Mouse (Mus musculus): ENCODE results near the gene Slc22a15. TPM values are rescaled to one million over a fixed set of nuclear protein-coding genes. Genes with fewer than 3 reads are reported as not detected.
A peak's percentile ranks its signal among the peaks of the same experiment; 100 is the strongest.

Slc22a15 gene
- polyA plus RNA-seq, 1 experiment from 2014 or later = 3.5 TPM

DNA sequence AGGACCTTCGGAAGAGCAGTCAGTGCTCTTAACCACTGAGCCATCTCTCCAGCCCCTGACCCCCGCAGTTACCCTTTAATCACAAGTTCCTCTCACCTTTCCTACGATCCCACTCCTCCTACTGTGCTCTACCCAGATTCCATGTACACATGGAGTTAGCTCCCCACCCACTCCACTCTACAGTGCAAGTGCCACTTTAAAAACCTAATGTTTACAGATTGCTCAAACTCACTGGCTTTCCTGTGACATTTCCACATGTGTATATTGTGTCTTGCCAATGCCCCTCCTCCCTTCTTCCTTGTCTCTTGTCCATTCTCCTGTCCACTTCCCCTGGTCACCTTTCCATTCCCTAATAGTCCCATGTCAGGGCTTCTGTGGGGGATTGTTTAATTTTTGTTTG lies 15.6 kb upstream of the Slc22a15 start:
- Histone ChIP-seq H3K36me3 (no peaks in the 10 kb centered on the region), H3K27ac (no peak overlapping the region), H3K4me1 (no peaks in the 10 kb centered on the region), H3K4me3 (no peak overlapping the region), H3K9me3 (replicated peaks) (no peaks in the 10 kb centered on the region), H3K27me3 (ENCODE audit: low read depth, poor library complexity, severe bottlenecking) (no peaks in the 10 kb centered on the region)
- DNase-seq (ENCODE audit: low spot score) = no peak
- 82% methylated on average over 3 of the region's 3 CpGs for WGBS

DNA sequence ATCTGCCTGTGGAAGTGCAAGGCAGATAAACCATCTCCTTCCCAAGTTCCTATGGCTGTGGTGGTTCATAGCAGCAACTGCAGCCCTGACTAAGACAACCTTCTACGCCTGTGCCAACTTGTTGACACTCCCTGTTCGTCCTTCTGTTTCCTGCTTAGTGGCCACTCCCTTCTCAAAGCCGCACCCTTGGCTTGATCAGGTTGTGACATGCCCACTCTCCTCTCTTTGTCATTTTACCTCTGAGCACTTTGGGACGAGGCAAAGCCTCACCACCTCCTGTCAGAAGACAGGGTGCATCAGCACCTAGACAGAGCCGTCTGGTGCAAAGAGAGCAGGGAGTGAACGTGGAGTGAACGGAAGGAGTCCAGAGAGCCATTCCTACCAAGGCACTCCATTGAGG lies 14.9 kb upstream of the Slc22a15 start:
- H3K9me3 ChIP-seq (replicated peaks) = no peaks in the 10 kb centered on the region
- no peaks in the 10 kb centered on the region for H3K27me3 ChIP-seq (ENCODE audit: low read depth, poor library complexity, severe bottlenecking)
- WGBS = 72% methylated on average over 7 of the region's 7 CpGs
- H3K4me3 ChIP-seq = no peak overlapping the region
- H3K4me1 ChIP-seq = no peaks in the 10 kb centered on the region
- no peak overlapping the region for H3K27ac ChIP-seq
- no peaks in the 10 kb centered on the region for H3K36me3 ChIP-seq
- no peak for DNase-seq (ENCODE audit: low spot score)

GRCm38 (mm10) chr3:101936369-101936768 lies 12.1 kb upstream of the Slc22a15 start:
- no peak overlapping the region for H3K4me3 ChIP-seq
- no peak overlapping the region for H3K27ac ChIP-seq
- DNase-seq (ENCODE audit: low spot score) = no peak
- H3K4me1 ChIP-seq = peaks cover 5% of the 10 kb centered on the region; the same call in 1 of the 2 replicates
- H3K27me3 ChIP-seq (ENCODE audit: low read depth, poor library complexity, severe bottlenecking) = no peaks in the 10 kb centered on the region
- WGBS = 77% methylated on average over 3 of the region's 3 CpGs
- H3K9me3 ChIP-seq (replicated peaks) = no peaks in the 10 kb centered on the region
- no peaks in the 10 kb centered on the region for H3K36me3 ChIP-seq

DNA sequence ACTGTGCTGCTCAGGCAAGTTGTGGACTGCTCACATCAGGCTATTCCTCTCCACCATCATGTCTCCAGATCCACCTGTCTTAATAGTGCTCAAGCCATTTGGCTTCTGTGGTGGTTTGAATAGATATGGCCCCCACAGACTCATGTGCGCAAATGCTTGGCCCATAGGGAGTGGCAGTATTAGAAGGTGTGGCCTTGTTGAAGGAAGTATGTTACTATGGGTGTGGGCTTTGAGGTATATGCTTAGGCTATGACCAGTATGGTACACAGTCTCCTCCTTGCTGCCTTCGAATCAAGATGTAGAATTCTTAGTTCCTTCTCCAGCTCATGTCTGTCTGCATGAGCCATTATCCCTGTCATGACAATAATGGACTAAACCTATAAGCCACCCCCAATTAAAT lies 9.6 kb upstream of the Slc22a15 start:
- WGBS = 93% methylated on average over 2 of the region's 2 CpGs
- H3K9me3 ChIP-seq (replicated peaks) = no peaks in the 10 kb centered on the region
- H3K4me3 ChIP-seq = no peak overlapping the region
- no peaks in the 10 kb centered on the region for H3K36me3 ChIP-seq
- no peaks in the 10 kb centered on the region for H3K27me3 ChIP-seq (ENCODE audit: low read depth, poor library complexity, severe bottlenecking)
- peaks cover 21% of the 10 kb centered on the region for H3K4me1 ChIP-seq
- no peak for DNase-seq (ENCODE audit: low spot score)
- H3K27ac ChIP-seq = no peak overlapping the region

- H3K4me3 ChIP-seq = no peak overlapping the region
- no peak overlapping the region for H3K27ac ChIP-seq
- peak; percentile 53 for DNase-seq (ENCODE audit: low spot score)
- no peaks in the 10 kb centered on the region for H3K36me3 ChIP-seq
- 29% methylated on average over 4 of the region's 4 CpGs for WGBS
- peaks cover 49% of the 10 kb centered on the region for H3K4me1 ChIP-seq
- no peaks in the 10 kb centered on the region for H3K27me3 ChIP-seq (ENCODE audit: low read depth, poor library complexity, severe bottlenecking)
- H3K9me3 ChIP-seq (replicated peaks) = no peaks in the 10 kb centered on the region
These were observed 5.0 kb upstream of the Slc22a15 start for GRCm38 (mm10) chr3:101929105-101929876.

- Histone ChIP-seq H3K4me1 (peaks cover 62% of the 10 kb centered on the region), H3K27me3 (ENCODE audit: low read depth, poor library complexity, severe bottlenecking) (0 out of 2 replicates have a peak, but pooled peaks cover 3% of the 10 kb centered on the region), H3K27ac (no peak overlapping the region), H3K4me3 (no peak overlapping the region), H3K36me3 (no peaks in the 10 kb centered on the region), H3K9me3 (replicated peaks) (no peaks in the 10 kb centered on the region)
- no peak for DNase-seq (ENCODE audit: low spot score)
These were observed 2.4 kb upstream of the Slc22a15 start for GRCm38 (mm10) chr3:101926636-101927035.

DNA sequence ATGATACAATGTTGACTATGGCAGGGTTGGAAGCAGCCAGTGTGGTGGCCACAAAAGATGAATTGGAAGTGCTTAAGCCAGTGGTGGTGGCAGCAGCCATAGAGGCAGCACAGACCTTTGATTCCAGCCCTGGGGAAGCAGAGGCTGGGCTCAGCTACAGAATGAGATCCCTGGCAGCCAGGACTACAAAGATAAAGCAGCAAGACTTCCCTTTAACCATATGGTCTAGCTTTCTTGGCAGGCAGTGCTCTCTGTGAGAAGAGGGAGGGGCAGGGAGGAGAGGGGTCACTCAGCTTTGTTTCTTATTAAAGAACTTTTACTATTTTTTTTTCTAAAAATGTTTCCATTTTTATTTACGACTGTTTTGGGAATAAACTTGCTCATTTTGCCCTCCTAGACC lies 1.4 kb upstream of the Slc22a15 start:
- Histone ChIP-seq H3K36me3 (no peaks in the 10 kb centered on the region), H3K4me1 (peaks cover 60% of the 10 kb centered on the region), H3K27me3 (ENCODE audit: low read depth, poor library complexity, severe bottlenecking) (0 out of 2 replicates have a peak, but pooled peaks cover 3% of the 10 kb centered on the region), H3K9me3 (replicated peaks) (no peaks in the 10 kb centered on the region), H3K4me3 (no peak overlapping the region), H3K27ac (peak overlapping the region; percentile 93)
- DNase-seq (ENCODE audit: low spot score) = no peak
- WGBS = 67% methylated on average over 1 of the region's 1 CpGs

DNA sequence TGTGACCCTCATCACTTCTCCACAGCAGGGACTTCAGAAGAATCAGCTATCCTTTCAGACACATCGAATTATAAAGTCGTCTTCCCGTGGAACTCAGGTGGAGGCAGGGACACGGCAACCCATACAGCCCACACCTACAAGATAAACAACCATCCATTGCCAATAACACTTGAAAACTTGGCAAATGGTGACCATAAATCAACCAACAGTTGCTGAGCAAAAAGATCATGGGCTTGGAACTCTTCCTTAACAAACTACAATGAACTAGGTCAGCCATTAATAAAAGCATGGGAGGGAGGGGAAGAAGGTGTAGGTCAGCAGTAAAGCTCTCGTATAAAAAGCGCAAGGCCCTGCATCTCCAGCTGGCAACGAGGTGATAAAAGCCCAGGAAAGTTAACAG lies 1.9 kb downstream of the Slc22a15 start:
- no peak for DNase-seq (ENCODE audit: low spot score)
- H3K27ac ChIP-seq = no peak overlapping the region
- H3K36me3 ChIP-seq = no peaks in the 10 kb centered on the region
- H3K4me1 ChIP-seq = peaks cover 45% of the 10 kb centered on the region
- 62% methylated on average over 7 of the region's 7 CpGs for WGBS
- 0 out of 2 replicates have a peak, but pooled peaks cover 3% of the 10 kb centered on the region for H3K27me3 ChIP-seq (ENCODE audit: low read depth, poor library complexity, severe bottlenecking)
- H3K4me3 ChIP-seq = no peak overlapping the region
- no peaks in the 10 kb centered on the region for H3K9me3 ChIP-seq (replicated peaks)

- no peaks in the 10 kb centered on the region for H3K9me3 ChIP-seq (replicated peaks)
- DNase-seq (ENCODE audit: low spot score) = no peak
- H3K36me3 ChIP-seq = peaks cover 7% of the 10 kb centered on the region; the same call in 1 of the 2 replicates
- no peak overlapping the region for H3K4me3 ChIP-seq
- H3K27me3 ChIP-seq (ENCODE audit: low read depth, poor library complexity, severe bottlenecking) = 0 out of 2 replicates have a peak, but pooled peaks cover 3% of the 10 kb centered on the region
- peaks cover 12% of the 10 kb centered on the region for H3K4me1 ChIP-seq
- WGBS = 96% methylated on average over 3 of the region's 3 CpGs
- H3K27ac ChIP-seq = no peak overlapping the region
These were observed 5.7 kb downstream of the Slc22a15 start for GRCm38 (mm10) chr3:101918526-101918925.

DNA sequence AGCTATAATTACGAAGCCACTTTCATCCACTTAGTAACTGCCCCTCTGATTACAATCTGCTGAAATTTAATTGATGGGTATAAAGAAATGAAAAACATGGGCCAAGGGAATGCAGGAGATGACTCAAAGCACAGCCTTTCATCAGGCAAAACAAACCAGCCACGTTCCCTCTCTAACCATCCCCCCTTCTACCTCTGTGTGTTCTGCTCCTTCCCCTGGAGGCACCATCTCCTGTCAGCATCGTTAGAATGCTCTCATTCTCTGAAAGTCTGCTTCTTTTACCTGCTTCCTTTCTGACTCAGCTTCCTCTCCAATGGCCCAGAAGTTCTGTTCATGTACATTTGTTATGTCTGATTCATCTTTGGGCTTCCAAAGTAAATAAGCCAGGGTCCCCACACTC lies 6.6 kb downstream of the Slc22a15 start:
- Histone ChIP-seq H3K27me3 (ENCODE audit: low read depth, poor library complexity, severe bottlenecking) (no peaks in the 10 kb centered on the region), H3K4me1 (0 out of 2 replicates have a peak, but pooled peaks cover 3% of the 10 kb centered on the region), H3K27ac (no peak overlapping the region), H3K36me3 (peaks cover 7% of the 10 kb centered on the region; the same call in 1 of the 2 replicates), H3K9me3 (replicated peaks) (no peaks in the 10 kb centered on the region), H3K4me3 (no peak overlapping the region)
- DNase-seq (ENCODE audit: low spot score) = no peak
- WGBS = 37% methylated on average over 3 of the region's 3 CpGs

DNA sequence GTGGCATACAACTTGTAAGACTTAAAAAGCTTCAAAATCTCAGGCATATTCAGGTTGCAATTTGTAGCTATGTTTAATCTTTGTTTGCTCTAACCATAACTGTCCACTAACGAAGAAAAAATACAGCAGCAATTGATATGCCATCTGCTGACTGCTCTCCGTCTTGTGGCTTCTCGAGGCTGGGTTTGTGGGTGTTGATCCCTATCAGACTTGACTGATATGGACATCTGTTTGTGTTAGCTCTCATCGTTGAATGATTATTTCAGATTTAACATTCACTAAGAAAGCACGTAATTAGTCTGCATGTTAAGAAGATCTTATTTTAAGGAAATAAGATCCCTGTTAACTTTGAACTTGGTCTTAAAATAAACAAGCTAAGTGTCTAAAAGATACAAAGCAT lies 7.7 kb downstream of the Slc22a15 start:
- WGBS = 88% methylated on average over 5 of the region's 5 CpGs
- H3K27ac ChIP-seq = no peak overlapping the region

GRCm38 (mm10) chr3:101915048-101915801 lies 9.0 kb downstream of the Slc22a15 start:
- H3K4me3 ChIP-seq = no peak overlapping the region
- H3K27me3 ChIP-seq (ENCODE audit: low read depth, poor library complexity, severe bottlenecking) = no peaks in the 10 kb centered on the region
- H3K9me3 ChIP-seq (replicated peaks) = no peaks in the 10 kb centered on the region
- H3K36me3 ChIP-seq = peaks cover 7% of the 10 kb centered on the region; the same call in 1 of the 2 replicates
- H3K27ac ChIP-seq = no peak overlapping the region
- WGBS = 89% methylated on average over 14 of the region's 14 CpGs
- no peak for DNase-seq (ENCODE audit: low spot score)
- no peaks in the 10 kb centered on the region for H3K4me1 ChIP-seq

More for the DNA sequence above, 7.7 kb downstream of the Slc22a15 start:
- Histone ChIP-seq H3K27me3 (ENCODE audit: low read depth, poor library complexity, severe bottlenecking) (no peaks in the 10 kb centered on the region), H3K4me3 (no peak overlapping the region), H3K9me3 (replicated peaks) (no peaks in the 10 kb centered on the region), H3K36me3 (peaks cover 7% of the 10 kb centered on the region; the same call in 1 of the 2 replicates), H3K4me1 (no peaks in the 10 kb centered on the region)
- DNase-seq (ENCODE audit: low spot score) = no peak

DNA sequence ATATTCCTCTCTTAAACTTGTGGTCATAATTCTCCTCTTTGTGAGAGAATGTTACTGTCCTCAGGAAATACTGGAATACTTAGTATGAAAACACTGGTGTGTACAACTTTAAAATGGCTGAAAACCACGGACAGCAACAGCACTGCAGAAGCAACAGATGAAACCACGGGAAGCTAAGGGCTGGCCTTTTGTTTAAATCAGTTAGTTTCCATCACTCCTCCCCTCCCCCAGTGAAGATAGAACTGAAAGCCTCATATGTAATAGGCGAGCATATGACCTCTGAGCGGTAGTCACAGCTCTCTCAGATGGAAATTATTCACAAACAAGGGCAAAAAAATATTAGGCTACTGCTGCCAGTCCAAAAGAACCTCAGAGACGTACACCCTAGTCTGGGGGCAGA lies 10.0 kb downstream of the Slc22a15 start:
- no peaks in the 10 kb centered on the region for H3K4me1 ChIP-seq
- H3K9me3 ChIP-seq (replicated peaks) = no peaks in the 10 kb centered on the region
- no peaks in the 10 kb centered on the region for H3K27me3 ChIP-seq (ENCODE audit: low read depth, poor library complexity, severe bottlenecking)
- H3K36me3 ChIP-seq = peaks cover 7% of the 10 kb centered on the region; the same call in 1 of the 2 replicates
- no peak overlapping the region for H3K27ac ChIP-seq
- H3K4me3 ChIP-seq = no peak overlapping the region
- WGBS = 90% methylated on average over 5 of the region's 5 CpGs
- no peak for DNase-seq (ENCODE audit: low spot score)

Data from limb, embryonic 10.5 days (tissue).